Mouse (Mus musculus): ENCODE measurements around the gene Hoxd12.

DNA sequence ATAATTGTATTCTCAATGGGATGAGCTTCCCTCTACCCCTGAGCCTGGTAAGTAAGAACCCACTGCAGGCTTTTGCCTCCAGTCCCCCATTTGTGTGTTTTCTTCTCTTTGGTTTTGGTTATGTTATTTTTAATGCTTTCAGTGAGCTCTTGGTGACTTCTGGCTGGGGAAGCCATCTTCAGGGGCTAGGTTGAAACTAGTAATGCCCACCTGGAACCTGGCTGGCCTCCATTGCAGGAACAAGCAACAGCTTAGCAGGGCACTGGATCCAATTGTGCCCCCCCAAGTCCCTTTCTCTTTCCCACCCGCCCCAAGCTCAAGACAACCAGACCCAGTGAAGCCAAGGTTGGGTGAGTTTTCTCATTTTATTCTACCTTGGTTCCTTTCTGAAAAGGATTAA is 20.6 kb downstream of the Hoxd12 start:
- no peak for TF ChIP-seq GATA1 (IDR thresholded peaks at IDR 0.05; ENCODE audit: borderline replicate concordance, low read length)
- TF ChIP-seq CTCF (IDR thresholded peaks at IDR 0.05; ENCODE audit: low read depth, low read length), result no peak
- no peak for TF ChIP-seq TAL1 (conservative IDR thresholded peaks at IDR 0.05; ENCODE audit: low read depth, low read length)
- TF ChIP-seq POLR2AphosphoS5 (IDR thresholded peaks at IDR 0.05; ENCODE audit: insufficient replicate concordance, low read depth, low read length), result no peak
- TF ChIP-seq GATA2 (IDR thresholded peaks at IDR 0.05; ENCODE audit: borderline replicate concordance, low read depth, low read length), result no peak
